In the genomic region with DNA sequence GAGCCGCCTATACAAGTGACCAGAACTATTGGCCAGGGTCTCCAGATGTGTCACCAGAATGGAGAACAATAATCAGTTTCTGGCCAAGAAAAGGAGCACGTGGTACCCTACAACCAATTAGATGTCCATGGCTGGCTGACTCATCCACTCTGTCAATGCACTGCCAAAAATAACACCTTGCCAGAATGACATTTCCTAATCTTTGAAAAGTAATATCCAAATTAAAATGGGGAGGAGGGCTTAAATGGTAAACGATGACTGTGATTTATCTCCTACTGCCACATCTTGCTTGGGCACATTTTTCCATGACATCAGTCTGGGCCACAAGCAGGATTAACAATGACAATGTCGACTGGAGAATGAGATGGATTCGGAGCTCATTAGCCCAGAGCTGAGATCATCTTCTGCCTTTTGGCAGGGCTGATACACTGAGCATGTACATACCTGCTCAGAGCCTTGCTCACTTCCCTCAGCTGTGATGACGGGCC, we compare ENCODE assay signal across 13 mouse cellular contexts.
A peak's percentile ranks its signal among the peaks of the same experiment; 100 is the strongest.
DNase-seq lines count a peak whose midpoint lies in the region; ATAC-seq and TF ChIP-seq lines count a peak whose summit lies in the region.
"Had no signal": no experiment of that assay in that cellular context is flagged by ENCODE, and none has a peak within 500 bp of the region (broad histone marks: within the 10 kb centered on the region; RNA-seq: fewer than 3 reads in every experiment).

No protein-coding gene starts in this region.

- no peaks in the 10 kb centered on the region for H3K9me3 ChIP-seq in lung, embryonic 14.5 days (ENCODE audit: low read depth, low read length)
- H3K9me3 ChIP-seq: midbrain, embryonic 12.5 days had no signal

- no peak for DNase-seq in cerebellum, postnatal 10 days
- no peak for DNase-seq in lung, embryonic 14.5 days
- DNase-seq in lung, adult 2 months = no peak
- DNase-seq in gonadal fat pad, adult 2 months (ENCODE audit: low read depth) = peak; percentile 75
- DNase-seq in frontal cortex, postnatal 25 days (ENCODE audit: low spot score in 2 of 2) = no peak
- no peak for DNase-seq in urinary bladder, adult 2 months (ENCODE audit: low spot score)
- DNase-seq: kidney, postnatal 14 days; liver, postnatal 0 days; spleen, adult 18-20 months; thymus, postnatal 14 days had no signal

- H3ac ChIP-seq in myocyte (ENCODE audit: control insufficient read depth, insufficient read length) = no peak overlapping the region

- no peaks in the 10 kb centered on the region for H3K36me3 ChIP-seq in lung, embryonic 14.5 days (ENCODE audit: insufficient read depth)
- H3K36me3 ChIP-seq in myocyte (ENCODE audit: control insufficient read depth, insufficient read depth) = no peaks in the 10 kb centered on the region
- H3K36me3 ChIP-seq: midbrain, embryonic 12.5 days had no signal

- TF ChIP-seq CTCF in lung, embryonic 14.5 days (IDR thresholded peaks at IDR 0.05; ENCODE audit: low read depth) = no peak
- no peak for TF ChIP-seq CTCF in lung, adult 2 months (IDR thresholded peaks at IDR 0.05; ENCODE audit: insufficient read depth, low read length)

- TF ChIP-seq POLR2A in lung, adult 2 months (IDR thresholded peaks at IDR 0.05; ENCODE audit: borderline replicate concordance, extremely low read depth, low read depth, low read length) = no peak
- TF ChIP-seq POLR2A in myocyte (IDR thresholded peaks at IDR 0.05; ENCODE audit: insufficient read length, low read depth) = no peak

- no peak overlapping the region for H3K4me2 ChIP-seq in lung, embryonic 14.5 days
- H3K4me2 ChIP-seq in myocyte (ENCODE audit: low read depth) = peak overlapping the region; percentile 0
- H3K4me2 ChIP-seq: midbrain, embryonic 12.5 days had no signal

- H3K4me3 ChIP-seq in lung, embryonic 14.5 days (ENCODE audit: low read depth, low read length) = no peak overlapping the region
- H3K4me3 ChIP-seq in lung, adult 2 months (replicated peaks; ENCODE audit: extremely low read depth, low read depth, low read length) = no peak overlapping the region
- no peak overlapping the region for H3K4me3 ChIP-seq in myocyte
- H3K4me3 ChIP-seq: midbrain, embryonic 12.5 days had no signal

- H3K9ac ChIP-seq in lung, embryonic 14.5 days = no peak overlapping the region
- H3K9ac ChIP-seq: liver, postnatal 0 days; midbrain, embryonic 12.5 days had no signal

- no peaks in the 10 kb centered on the region for H3K27me3 ChIP-seq in lung, embryonic 14.5 days (ENCODE audit: insufficient read depth, low read length)
- no peaks in the 10 kb centered on the region for H3K27me3 ChIP-seq in myocyte (ENCODE audit: control insufficient read depth, insufficient read depth, insufficient read length)
- H3K27me3 ChIP-seq: midbrain, embryonic 12.5 days had no signal

- H3K79me2 ChIP-seq in myocyte (ENCODE audit: control insufficient read depth, insufficient read depth) = peaks cover 34% of the 10 kb centered on the region

- 76% methylated on average over 6 of the region's 6 CpGs for WGBS in lung, embryonic 14.5 days
- WGBS in lung, adult 2 months = 46% methylated on average over 6 of the region's 6 CpGs

- peaks cover 14% of the 10 kb centered on the region for H3K4me1 ChIP-seq in lung, embryonic 14.5 days (ENCODE audit: insufficient read depth)
- peaks cover 5% of the 10 kb centered on the region for H3K4me1 ChIP-seq in lung, adult 2 months (ENCODE audit: control insufficient read depth, insufficient read depth, low read length)

- no peak overlapping the region for H3K27ac ChIP-seq in lung, embryonic 14.5 days (ENCODE audit: low read depth)

- ATAC-seq in cerebellum, adult (ENCODE audit: insufficient number of reproducible peaks, low FRiP score, low TSS enrichment) = 0 out of 2 replicates have a peak, but pooled peaks have one; percentile 15
- 0 out of 2 replicates have a peak, but pooled peaks have one; percentile 43 for ATAC-seq in lung, embryonic 14.5 days (ENCODE audit: insufficient read depth)
- ATAC-seq: liver, postnatal 0 days had no signal

TF ChIP-seq in myocyte, 11 proteins besides CTCF, POLR2A, EP300 and RAD21:
- TF ChIP-seq REST (IDR thresholded peaks at IDR 0.05; ENCODE audit: insufficient read depth, insufficient read length) (no peak), USF1 (IDR thresholded peaks at IDR 0.05; ENCODE audit: low read depth) (peak; percentile 95), MAX (IDR thresholded peaks at IDR 0.05; ENCODE audit: low read depth) (no peak), TCF12 (IDR thresholded peaks at IDR 0.05; ENCODE audit: insufficient read depth, poor library complexity, severe bottlenecking) (no peak), POLR2AphosphoS2 (IDR thresholded peaks at IDR 0.05; ENCODE audit: insufficient read length, low read depth) (no peak), E2F4 (IDR thresholded peaks at IDR 0.05; ENCODE audit: insufficient read depth) (no peak), SRF (IDR thresholded peaks at IDR 0.05; ENCODE audit: control insufficient read depth, insufficient read length, low read depth) (no peak)
